Mouse (Mus musculus): ENCODE measurements around the gene Hcar2. TPM values are rescaled to one million over a fixed set of nuclear protein-coding genes. Genes with fewer than 3 reads are reported as not detected.

Gene Hcar2
- total RNA-seq, 1 experiment = not detected

DNA sequence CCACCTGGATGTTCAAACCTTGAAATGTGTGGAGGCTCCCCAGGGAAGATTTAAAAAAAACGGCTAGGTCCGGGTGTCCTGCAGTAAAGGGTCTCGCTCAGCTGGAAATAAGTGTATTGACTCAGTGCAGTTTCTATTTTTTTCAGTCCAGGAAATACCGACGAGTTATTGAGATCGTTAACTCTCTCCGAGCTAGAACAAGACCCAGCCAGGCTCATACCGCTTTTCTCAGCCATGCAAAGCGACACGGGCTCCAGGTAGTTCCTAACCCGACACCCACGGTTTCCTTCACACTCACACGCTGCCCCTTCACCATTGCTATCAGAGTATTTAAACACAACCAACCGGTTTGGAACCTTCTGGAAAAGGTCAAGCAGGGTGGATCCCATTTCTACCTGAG, 12.8 kb upstream of the Hcar2 start:
- peaks cover 0 to 9% of the 10 kb centered on the region in 2 experiments; a peak in 1 of 4 replicates for H3K4me1 ChIP-seq (ENCODE audit: control insufficient read depth in 2 of 2, insufficient read depth in 2 of 2, low read length in 2 of 2, poor library complexity in 1 of 2)
- no peak for DNase-seq (ENCODE audit: low read depth, low spot score)
- H3K9me3 ChIP-seq (ENCODE audit: control insufficient read depth, insufficient read depth, low read depth, low read length) = no peaks in the 10 kb centered on the region
- no peak overlapping the region for H3K4me3 ChIP-seq (ENCODE audit: insufficient read depth in 1 of 2, low read depth in 1 of 2, low read length in 2 of 2, poor library complexity in 1 of 2, severe bottlenecking in 1 of 2)
- no peak overlapping the region for H3K9ac ChIP-seq (ENCODE audit: insufficient read depth, low read depth, low read length, poor library complexity, severe bottlenecking)
- H3K36me3 ChIP-seq (ENCODE audit: control insufficient read depth, insufficient read depth, low read length, poor library complexity, severe bottlenecking) = no peaks in the 10 kb centered on the region
- in situ Hi-C loops (cut with MboI; ENCODE audit: low sequenced_read_pairs in 2 of 2, unreplicated experiment in 2 of 2) = no loop called here
- no peak for TF ChIP-seq ZNF384 (IDR thresholded peaks at IDR 0.05; ENCODE audit: low read depth, low read length)
- no peak for TF ChIP-seq HCFC1 (IDR thresholded peaks at IDR 0.05; ENCODE audit: borderline replicate concordance, insufficient read depth, low read length)
- TF ChIP-seq ZC3H11A (IDR thresholded peaks at IDR 0.05; ENCODE audit: borderline replicate concordance, low read depth, low read length) = no peak
- no peak for TF ChIP-seq MAFK (IDR thresholded peaks at IDR 0.05; ENCODE audit: insufficient read depth, low read depth, low read length)
- TF ChIP-seq CHD2 (IDR thresholded peaks at IDR 0.05; ENCODE audit: low read depth, low read length) = no peak
- H3K27ac ChIP-seq (ENCODE audit: insufficient read depth, low read depth, low read length, poor library complexity, severe bottlenecking) = no peak overlapping the region

- DNase-seq (ENCODE audit: low read depth, low spot score) = no peak
- Histone ChIP-seq H3K36me3 (ENCODE audit: control insufficient read depth, insufficient read depth, low read length, poor library complexity, severe bottlenecking) (no peaks in the 10 kb centered on the region), H3K4me3 (ENCODE audit: insufficient read depth in 1 of 2, low read depth in 1 of 2, low read length in 2 of 2, poor library complexity in 1 of 2, severe bottlenecking in 1 of 2) (no peak overlapping the region), H3K9ac (ENCODE audit: insufficient read depth, low read depth, low read length, poor library complexity, severe bottlenecking) (no peak overlapping the region), H3K9me3 (ENCODE audit: control insufficient read depth, insufficient read depth, low read depth, low read length) (no peaks in the 10 kb centered on the region), H3K4me1 (ENCODE audit: control insufficient read depth in 2 of 2, insufficient read depth in 2 of 2, low read length in 2 of 2, poor library complexity in 1 of 2) (peaks cover 0 to 3% of the 10 kb centered on the region in 2 experiments; a peak in 1 of 4 replicates), H3K27ac (ENCODE audit: insufficient read depth, low read depth, low read length, poor library complexity, severe bottlenecking) (no peak overlapping the region)
- in situ Hi-C loops (cut with MboI; ENCODE audit: low sequenced_read_pairs in 2 of 2, unreplicated experiment in 2 of 2) = no loop called here
- no peak for TF ChIP-seq ZNF384 (IDR thresholded peaks at IDR 0.05; ENCODE audit: low read depth, low read length)
- TF ChIP-seq CHD2 (IDR thresholded peaks at IDR 0.05; ENCODE audit: low read depth, low read length) = no peak
- no peak for TF ChIP-seq HCFC1 (IDR thresholded peaks at IDR 0.05; ENCODE audit: borderline replicate concordance, insufficient read depth, low read length)
- no peak for TF ChIP-seq MAFK (IDR thresholded peaks at IDR 0.05; ENCODE audit: insufficient read depth, low read depth, low read length)
- no peak for TF ChIP-seq ZC3H11A (IDR thresholded peaks at IDR 0.05; ENCODE audit: borderline replicate concordance, low read depth, low read length)
Observed at GRCm38 (mm10) chr5:123874177-123874576, 8.9 kb upstream of the Hcar2 start.

DNA sequence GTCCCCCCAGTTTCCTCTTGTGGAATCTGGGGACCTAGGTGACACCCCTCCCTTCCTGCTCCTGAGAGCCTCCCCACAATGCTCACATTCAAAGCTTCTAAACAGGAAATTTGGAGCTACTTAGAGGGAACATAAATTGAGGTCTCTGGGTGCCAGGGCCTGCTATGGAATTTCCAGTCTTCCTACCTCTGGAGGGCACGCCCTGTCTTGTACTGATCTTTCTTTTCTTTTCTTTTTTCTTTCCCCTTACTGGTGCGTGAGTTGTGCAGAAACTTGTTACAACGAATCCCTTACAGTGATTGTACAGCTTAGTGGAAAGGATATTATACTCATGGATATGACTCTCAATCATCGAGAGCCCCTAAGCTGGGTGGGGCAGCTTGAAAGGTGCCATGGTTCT, 4.3 kb upstream of the Hcar2 start:
- no peak overlapping the region for H3K4me3 ChIP-seq (ENCODE audit: insufficient read depth in 1 of 2, low read depth in 1 of 2, low read length in 2 of 2, poor library complexity in 1 of 2, severe bottlenecking in 1 of 2)
- no peaks in the 10 kb centered on the region for H3K36me3 ChIP-seq (ENCODE audit: control insufficient read depth, insufficient read depth, low read length, poor library complexity, severe bottlenecking)
- DNase-seq (ENCODE audit: low read depth, low spot score) = no peak
- no peak overlapping the region for H3K27ac ChIP-seq (ENCODE audit: insufficient read depth, low read depth, low read length, poor library complexity, severe bottlenecking)
- no peaks in the 10 kb centered on the region for H3K9me3 ChIP-seq (ENCODE audit: control insufficient read depth, insufficient read depth, low read depth, low read length)
- TF ChIP-seq ZC3H11A (IDR thresholded peaks at IDR 0.05; ENCODE audit: borderline replicate concordance, low read depth, low read length) = no peak
- no peak for TF ChIP-seq ZNF384 (IDR thresholded peaks at IDR 0.05; ENCODE audit: low read depth, low read length)
- TF ChIP-seq MAFK (IDR thresholded peaks at IDR 0.05; ENCODE audit: insufficient read depth, low read depth, low read length) = no peak
- no peak for TF ChIP-seq HCFC1 (IDR thresholded peaks at IDR 0.05; ENCODE audit: borderline replicate concordance, insufficient read depth, low read length)
- no peak for TF ChIP-seq CHD2 (IDR thresholded peaks at IDR 0.05; ENCODE audit: low read depth, low read length)
- H3K4me1 ChIP-seq (ENCODE audit: control insufficient read depth in 2 of 2, insufficient read depth in 2 of 2, low read length in 2 of 2, poor library complexity in 1 of 2) = no peaks in the 10 kb centered on the region
- no peak overlapping the region for H3K9ac ChIP-seq (ENCODE audit: insufficient read depth, low read depth, low read length, poor library complexity, severe bottlenecking)
- in situ Hi-C loops (cut with MboI; ENCODE audit: low sequenced_read_pairs in 2 of 2, unreplicated experiment in 2 of 2) = no loop called here

GRCm38 (mm10) chr5:123866457-123866856, 1.2 kb upstream of the Hcar2 start:
- TF ChIP-seq ZNF384 (IDR thresholded peaks at IDR 0.05; ENCODE audit: low read depth, low read length) = no peak
- no peak for TF ChIP-seq CHD2 (IDR thresholded peaks at IDR 0.05; ENCODE audit: low read depth, low read length)
- Histone ChIP-seq H3K36me3 (ENCODE audit: control insufficient read depth, insufficient read depth, low read length, poor library complexity, severe bottlenecking) (no peaks in the 10 kb centered on the region), H3K27ac (ENCODE audit: insufficient read depth, low read depth, low read length, poor library complexity, severe bottlenecking) (no peak overlapping the region), H3K9ac (ENCODE audit: insufficient read depth, low read depth, low read length, poor library complexity, severe bottlenecking) (no peak overlapping the region), H3K4me1 (ENCODE audit: control insufficient read depth in 2 of 2, insufficient read depth in 2 of 2, low read length in 2 of 2, poor library complexity in 1 of 2) (no peaks in the 10 kb centered on the region), H3K9me3 (ENCODE audit: control insufficient read depth, insufficient read depth, low read depth, low read length) (no peaks in the 10 kb centered on the region), H3K4me3 (ENCODE audit: insufficient read depth in 1 of 2, low read depth in 1 of 2, low read length in 2 of 2, poor library complexity in 1 of 2, severe bottlenecking in 1 of 2) (no peak overlapping the region)
- no peak for DNase-seq (ENCODE audit: low read depth, low spot score)
- in situ Hi-C loops (cut with MboI; ENCODE audit: low sequenced_read_pairs in 2 of 2, unreplicated experiment in 2 of 2) = no loop called here

GRCm38 (mm10) chr5:123863934-123864333, 1.4 kb downstream of the Hcar2 start:
- Histone ChIP-seq H3K4me1 (ENCODE audit: control insufficient read depth in 2 of 2, insufficient read depth in 2 of 2, low read length in 2 of 2, poor library complexity in 1 of 2) (no peaks in the 10 kb centered on the region), H3K27ac (ENCODE audit: insufficient read depth, low read depth, low read length, poor library complexity, severe bottlenecking) (no peak overlapping the region), H3K9ac (ENCODE audit: insufficient read depth, low read depth, low read length, poor library complexity, severe bottlenecking) (no peak overlapping the region), H3K9me3 (ENCODE audit: control insufficient read depth, insufficient read depth, low read depth, low read length) (no peaks in the 10 kb centered on the region), H3K36me3 (ENCODE audit: control insufficient read depth, insufficient read depth, low read length, poor library complexity, severe bottlenecking) (no peaks in the 10 kb centered on the region), H3K4me3 (ENCODE audit: insufficient read depth in 1 of 2, low read depth in 1 of 2, low read length in 2 of 2, poor library complexity in 1 of 2, severe bottlenecking in 1 of 2) (no peak overlapping the region)
- in situ Hi-C loops (cut with MboI; ENCODE audit: low sequenced_read_pairs in 2 of 2, unreplicated experiment in 2 of 2) = no loop called here
- DNase-seq (ENCODE audit: low read depth, low spot score) = no peak
- TF ChIP-seq MAFK (IDR thresholded peaks at IDR 0.05; ENCODE audit: insufficient read depth, low read depth, low read length) (no peak), ZC3H11A (IDR thresholded peaks at IDR 0.05; ENCODE audit: borderline replicate concordance, low read depth, low read length) (no peak), CHD2 (IDR thresholded peaks at IDR 0.05; ENCODE audit: low read depth, low read length) (no peak), HCFC1 (IDR thresholded peaks at IDR 0.05; ENCODE audit: borderline replicate concordance, insufficient read depth, low read length) (no peak), ZNF384 (IDR thresholded peaks at IDR 0.05; ENCODE audit: low read depth, low read length) (no peak)
